Mouse (Mus musculus) ovary, adult 18-20 months (tissue): Measurements from ENCODE around the gene Rps6.

Experiments used
- DNase-seq: peaks from one replicate; pipeline ENCODE4 v3.0.0; 2022; ENCODE audit warnings: low spot score, mixed read lengths

Rps6 gene

GRCm38 (mm10) chr4:86857113-86858069 is at the start of gene Rps6:
Rps6 (minus strand) TSS chr4:86857412.
- peak; percentile 92 for DNase-seq

GRCm38 (mm10) chr4:86905869-86906268 is 48.7 kb upstream of the Rps6 start:
- no peak for DNase-seq

GRCm38 (mm10) chr4:86904969-86905368 is 47.8 kb upstream of the Rps6 start:
- DNase-seq: no peak

- no peak for DNase-seq
Measured at GRCm38 (mm10) chr4:86902351-86902750, 45.1 kb upstream of the Rps6 start.

GRCm38 (mm10) chr4:86898791-86899474 is 41.7 kb upstream of the Rps6 start:
- DNase-seq: no peak

GRCm38 (mm10) chr4:86897411-86897810 is 40.2 kb upstream of the Rps6 start:
- DNase-seq: no peak

- no peak for DNase-seq
Measured at GRCm38 (mm10) chr4:86887879-86888278, 30.7 kb upstream of the Rps6 start.

GRCm38 (mm10) chr4:86886160-86886878 is 29.1 kb upstream of the Rps6 start:
- DNase-seq: no peak

GRCm38 (mm10) chr4:86885790-86886159 is 28.6 kb upstream of the Rps6 start:
- DNase-seq: no peak

GRCm38 (mm10) chr4:86884945-86885344 is 27.7 kb upstream of the Rps6 start:
- DNase-seq: no peak

GRCm38 (mm10) chr4:86882413-86882812 is 25.2 kb upstream of the Rps6 start:
- no peak for DNase-seq

GRCm38 (mm10) chr4:86881178-86881577 is 24.0 kb upstream of the Rps6 start:
- no peak for DNase-seq

- no peak for DNase-seq
Measured at GRCm38 (mm10) chr4:86879477-86879876, 22.3 kb upstream of the Rps6 start.

GRCm38 (mm10) chr4:86874146-86874847 is 17.1 kb upstream of the Rps6 start, which contains the start of gene Acer2:
Acer2 (plus strand) TSS chr4:86874396.
- DNase-seq: peak; percentile 89

- no peak for DNase-seq
Measured at GRCm38 (mm10) chr4:86873072-86873471, 15.9 kb upstream of the Rps6 start.

GRCm38 (mm10) chr4:86871988-86872387 is 14.8 kb upstream of the Rps6 start:
- no peak for DNase-seq

- no peak for DNase-seq
Measured at GRCm38 (mm10) chr4:86864087-86864486, 6.9 kb upstream of the Rps6 start.

GRCm38 (mm10) chr4:86858070-86858440 is 843 bp upstream of the Rps6 start:
- no peak for DNase-seq

- no peak for DNase-seq
Measured at GRCm38 (mm10) chr4:86856304-86857112, 704 bp downstream of the Rps6 start.

- DNase-seq: no peak
Measured at GRCm38 (mm10) chr4:86852813-86853590, 4.2 kb downstream of the Rps6 start.
